8 mouse cellular contexts compared by ENCODE assay signal in the genomic region with DNA sequence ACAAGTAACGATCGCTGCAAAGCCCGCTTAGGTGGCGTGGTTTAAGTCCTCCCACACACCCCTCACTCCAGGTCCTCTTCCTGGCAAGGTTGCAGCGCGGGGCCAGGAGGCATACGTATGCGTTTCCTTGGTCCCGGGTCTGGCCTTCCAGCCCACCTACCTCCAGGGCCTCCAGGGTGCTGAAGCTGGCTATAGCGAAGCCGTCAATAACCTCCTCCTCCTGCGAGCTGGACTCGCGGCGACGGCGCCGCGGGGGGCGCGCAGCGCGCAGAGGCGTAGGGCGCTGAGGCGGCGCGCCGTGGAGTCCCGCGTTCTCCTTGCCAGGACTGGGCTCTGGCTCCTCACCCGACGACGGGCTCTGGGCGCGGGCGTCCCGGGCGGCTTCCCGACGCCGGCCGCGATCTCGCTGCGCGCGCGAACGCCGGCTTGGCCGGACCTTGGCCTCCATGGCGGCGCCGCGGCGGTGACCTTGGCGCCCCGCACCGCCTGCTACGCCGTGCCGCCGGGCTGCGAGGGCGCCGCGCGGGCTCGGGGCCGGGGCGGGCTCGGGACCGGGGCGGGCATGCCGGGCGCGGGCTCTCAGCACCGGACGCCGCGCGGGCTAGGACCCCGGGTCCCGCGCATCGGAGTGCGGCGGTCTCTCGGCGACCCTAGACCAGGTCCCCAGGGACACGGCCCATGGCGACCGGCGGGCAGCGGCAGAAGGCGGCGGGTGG. TPM values are rescaled to one million over a fixed set of nuclear protein-coding genes. Genes with fewer than 3 reads are reported as not detected.
A peak's percentile ranks its signal among the peaks of the same experiment; 100 is the strongest.
DNase-seq lines count a peak whose midpoint lies in the region; ATAC-seq and TF ChIP-seq lines count a peak whose summit lies in the region.

No protein-coding gene starts in this region.

- peak overlapping the region; percentile 56; the same call in 1 of the 2 replicates for H3K27ac ChIP-seq in forebrain, embryonic 12.5 days
- H3K27ac ChIP-seq in intestine, embryonic 16.5 days (ENCODE audit: low read length): peak overlapping the region; percentile 82
- H3K27ac ChIP-seq in lung, postnatal 0 days (ENCODE audit: low read length): peak overlapping the region; percentile 95
- H3K27ac ChIP-seq in small intestine, adult 2 months (ENCODE audit: insufficient read depth, low read depth, low read length): peak overlapping the region; percentile 69

- TF ChIP-seq POLR2A in small intestine, adult 2 months (IDR thresholded peaks at IDR 0.05; ENCODE audit: low read depth, low read length): no peak

- intact Hi-C loops in left cerebral cortex, postnatal 4 days (cut with DNase I): no loop called here

- H3K4me3 ChIP-seq in forebrain, embryonic 12.5 days (replicated peaks): peak overlapping the region; percentile 93
- peak overlapping the region; percentile 89 for H3K4me3 ChIP-seq in intestine, embryonic 16.5 days (ENCODE audit: low read length)
- H3K4me3 ChIP-seq in lung, postnatal 0 days (ENCODE audit: low read depth, low read length): peak overlapping the region; percentile 98
- H3K4me3 ChIP-seq in small intestine, adult 2 months (ENCODE audit: low read depth, low read length): peak overlapping the region; percentile 95

- no peaks in the 10 kb centered on the region for H3K9me3 ChIP-seq in forebrain, embryonic 12.5 days
- no peaks in the 10 kb centered on the region for H3K9me3 ChIP-seq in intestine, embryonic 16.5 days (ENCODE audit: control insufficient read depth, low read length)
- no peaks in the 10 kb centered on the region for H3K9me3 ChIP-seq in lung, postnatal 0 days (ENCODE audit: low read length)

- peaks cover 32% of the 10 kb centered on the region for H3K4me1 ChIP-seq in forebrain, embryonic 12.5 days
- H3K4me1 ChIP-seq in intestine, embryonic 16.5 days (ENCODE audit: control insufficient read depth, insufficient read depth, low read length): peaks cover 15% of the 10 kb centered on the region
- H3K4me1 ChIP-seq in lung, postnatal 0 days (ENCODE audit: insufficient read depth, low read depth, low read length): peaks cover 13% of the 10 kb centered on the region; the same call in 1 of the 2 replicates
- H3K4me1 ChIP-seq in small intestine, adult 2 months (ENCODE audit: control insufficient read depth, insufficient read depth, insufficient read length, low read length): peaks cover 6% of the 10 kb centered on the region; the same call in 1 of the 2 replicates

- H3K27me3 ChIP-seq in forebrain, embryonic 12.5 days: peaks cover 18% of the 10 kb centered on the region
- no peaks in the 10 kb centered on the region for H3K27me3 ChIP-seq in intestine, embryonic 16.5 days (replicated peaks; ENCODE audit: control insufficient read depth, insufficient read depth, low read length)
- H3K27me3 ChIP-seq in lung, postnatal 0 days (replicated peaks; ENCODE audit: insufficient read depth, low read length): no peaks in the 10 kb centered on the region
- H3K27me3 ChIP-seq in small intestine, adult 2 months (ENCODE audit: control insufficient read depth, insufficient read depth, low read length): no peaks in the 10 kb centered on the region

- peak; percentile 21 for DNase-seq in left cerebral cortex, postnatal 4 days
- no peak for DNase-seq in left cerebral cortex, adult 9 months (ENCODE audit: low spot score in 2 of 2)
- DNase-seq in c-Kit-positive CD71-positive TER-119-positive erythroid progenitor cells, embryonic 14.5 days (ENCODE audit: low spot score): peak; percentile 30
- peak; percentile 58 for DNase-seq in lung, postnatal 0 days (ENCODE audit: low spot score)
- no peak for DNase-seq in adrenal gland, postnatal 25 days

- no peak for TF ChIP-seq EP300 in lung, postnatal 0 days (IDR thresholded peaks at IDR 0.05)

- WGBS in forebrain, embryonic 12.5 days: under 1% methylated on average over 83 of the region's 98 CpGs
- WGBS in intestine, embryonic 16.5 days: under 1% methylated on average over 85 of the region's 98 CpGs
- under 1% methylated on average over 84 of the region's 98 CpGs for WGBS in lung, postnatal 0 days
- WGBS in small intestine, adult 2 months: under 1% methylated on average over 98 of the region's 98 CpGs

- H3K4me2 ChIP-seq in forebrain, embryonic 12.5 days: peak overlapping the region; percentile 100
- peak overlapping the region; percentile 92 for H3K4me2 ChIP-seq in intestine, embryonic 16.5 days (ENCODE audit: low read depth, low read length)
- peak overlapping the region; percentile 93 for H3K4me2 ChIP-seq in lung, postnatal 0 days (replicated peaks; ENCODE audit: low read depth, low read length)

- TF ChIP-seq CTCF in lung, postnatal 0 days (IDR thresholded peaks at IDR 0.05): no peak
- no peak for TF ChIP-seq CTCF in small intestine, adult 2 months (IDR thresholded peaks at IDR 0.05; ENCODE audit: extremely low read depth, insufficient read length, insufficient replicate concordance, low read depth, low read length)

- H3K36me3 ChIP-seq in forebrain, embryonic 12.5 days (replicated peaks): no peaks in the 10 kb centered on the region
- no peaks in the 10 kb centered on the region for H3K36me3 ChIP-seq in intestine, embryonic 16.5 days (ENCODE audit: control insufficient read depth, insufficient read depth, low read length)
- H3K36me3 ChIP-seq in lung, postnatal 0 days (ENCODE audit: insufficient read depth, low read length): no peaks in the 10 kb centered on the region
- no peaks in the 10 kb centered on the region for H3K36me3 ChIP-seq in small intestine, adult 2 months (ENCODE audit: control insufficient read depth, insufficient read depth, low read length)

- ATAC-seq in forebrain, embryonic 12.5 days (ENCODE audit: low FRiP score): peak; percentile 72
- ATAC-seq in intestine, embryonic 16.5 days: peak; percentile 6
- peak; percentile 15 for ATAC-seq in lung, postnatal 0 days

- peak overlapping the region; percentile 92 for H3K9ac ChIP-seq in forebrain, embryonic 12.5 days
- H3K9ac ChIP-seq in intestine, embryonic 16.5 days (ENCODE audit: low read depth, low read length): peak overlapping the region; percentile 92
- H3K9ac ChIP-seq in lung, postnatal 0 days (replicated peaks; ENCODE audit: low read depth): peak overlapping the region; percentile 94

RNA-seq across cellular contexts. Expression of a gene that starts 0.4 kb away (rescaled TPM):
- total RNA-seq in left cerebral cortex, postnatal 4 days (2021): 10 to 100 TPM; 68.1 to 72.9 TPM
- polyA plus RNA-seq in forebrain, embryonic 12.5 days (2016; fragmentation: Nextera tagmentation; extraction: Ambion mirVana): 39.5 and 39.8 TPM in 2 replicates
- 4.3 TPM in 2 replicates for polyA plus RNA-seq in intestine, embryonic 16.5 days (2015; fragmentation: Nextera tagmentation; extraction: Ambion mirVana)
- 9.0 and 10.4 TPM in 2 replicates for polyA plus RNA-seq in lung, postnatal 0 days (2015; fragmentation: Nextera tagmentation; extraction: Ambion mirVana)
- 89.3 and 150 TPM in 2 replicates for polyA plus RNA-seq in small intestine, adult 2 months (2012; rRNA removed)
- 71.5 and 81.3 TPM in 2 replicates for total RNA-seq in adrenal gland, postnatal 25 days (2021)

Comparison
In these comparisons a context has a peak if more than half of its experiments do, and no peak if none do; other contexts are left out.
1. DNase-seq: peak in left cerebral cortex, postnatal 4 days (single experiment), c-Kit-positive CD71-positive TER-119-positive erythroid progenitor cells, embryonic 14.5 days (single experiment) and lung, postnatal 0 days (single experiment); none in left cerebral cortex, adult 9 months (0 of 2) and adrenal gland, postnatal 25 days (single experiment).
2. ATAC-seq: peak in every context shown above with its lines; median percentile 72 in forebrain, embryonic 12.5 days; 15 in lung, postnatal 0 days; 6 in intestine, embryonic 16.5 days.
3. Peak in every context shown above with its lines, with median percentiles within 50 percentile points of each other: H3K27ac ChIP-seq, H3K4me2 ChIP-seq, H3K4me3 ChIP-seq and H3K9ac ChIP-seq.